Mouse (Mus musculus) bone marrow macrophage, adult 2 months (primary cell): ENCODE data around the gene Uba6. TPM values are rescaled to one million over a fixed set of nuclear protein-coding genes. Genes with fewer than 3 reads are reported as not detected.

Source experiments
- H3K27ac ChIP-seq: 2 replicates; pipeline ENCODE4 v1.5.1; 2012; ENCODE audit warnings: low read depth, low read length; ENCODE audit not compliant: insufficient read depth
- H3K4me1 ChIP-seq: 2 replicates; pipeline ENCODE4 v1.6.1; 2012; ENCODE audit warnings: low read length; ENCODE audit not compliant: control insufficient read depth, insufficient read depth
- H3K4me3 ChIP-seq: 2 replicates; pipeline ENCODE4 v1.5.1; 2012; ENCODE audit warnings: mild to moderate bottlenecking, low read length, moderate library complexity; ENCODE audit not compliant: insufficient read depth
- CTCF ChIP-seq: IDR thresholded peaks from 2 replicates; pipeline ENCODE4 v1.5.1; 2012; ENCODE audit warnings: low read depth, mild to moderate bottlenecking, low read length, moderate library complexity
- POLR2A ChIP-seq: IDR thresholded peaks from 2 replicates; pipeline ENCODE4 v1.6.1; 2012; ENCODE audit warnings: mild to moderate bottlenecking, low read depth, low read length, borderline replicate concordance
- polyA plus RNA-seq: library from polyadenylated mRNA; stranded (reverse); fragments of >200 nt; gene quantifications from 2 replicates; pipeline ENCODE4 v1.2.4, GENCODE M21; 2012; ENCODE audit not compliant: missing spikeins, insufficient read depth, insufficient read length

The Uba6 gene
- polyA plus RNA-seq, 1 experiment = 13.3 TPM

DNA sequence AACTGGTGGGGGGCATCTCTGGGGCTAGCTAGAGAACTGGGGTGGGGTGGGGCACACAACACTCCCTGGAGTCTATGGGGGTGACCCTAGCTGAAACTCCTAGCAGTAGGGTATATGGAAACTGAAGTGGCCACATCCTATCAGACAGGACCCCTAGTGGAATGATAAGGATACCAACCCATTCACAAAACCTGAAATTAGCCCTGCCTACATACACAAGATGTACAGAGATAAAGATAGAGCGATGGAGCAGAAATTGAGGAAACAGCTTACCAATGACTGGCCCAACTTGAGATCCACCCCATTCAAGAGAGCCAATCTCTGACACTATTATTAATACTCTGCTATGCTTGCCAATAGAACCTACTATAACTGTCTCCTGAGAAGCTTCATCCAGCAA lies 109.1 kb downstream of the Uba6 start:
- peaks cover 18% of the 10 kb centered on the region for H3K4me1 ChIP-seq
- TF ChIP-seq POLR2A = no peak
- TF ChIP-seq CTCF = no peak
- no peak overlapping the region for H3K27ac ChIP-seq
- no peak overlapping the region; the same call in 1 of the 2 replicates for H3K4me3 ChIP-seq

Other genes with a start within 250 kb of the Uba6 start
- gene Cenpc1, start 107.2 kb downstream of the Uba6 start, polyA plus RNA-seq = 20.3 and 23.1 TPM in 2 replicates
- gene Stap1, start 101.1 kb downstream of the Uba6 start, polyA plus RNA-seq = 208 and 228 TPM in 2 replicates
- not detected in 2 replicates for gene Gnrhr, start 25.1 kb upstream of the Uba6 start, polyA plus RNA-seq
- gene Tmprss11c, start 116.5 kb upstream of the Uba6 start, polyA plus RNA-seq = not detected in 2 replicates
- gene Tmprss11d, start 200.6 kb upstream of the Uba6 start, polyA plus RNA-seq = not detected in 2 replicates